Mouse (Mus musculus) cerebellum, postnatal 36 days (tissue): Measurements from ENCODE around the gene Itm2c.

Experiments used
- DNase-seq, 2 experiments: peaks; one replicate each; pipeline ENCODE4 v3.0.0; 2021 to 2022; ENCODE audit warnings: mixed read lengths in 2 of 2

The Itm2c gene

DNA sequence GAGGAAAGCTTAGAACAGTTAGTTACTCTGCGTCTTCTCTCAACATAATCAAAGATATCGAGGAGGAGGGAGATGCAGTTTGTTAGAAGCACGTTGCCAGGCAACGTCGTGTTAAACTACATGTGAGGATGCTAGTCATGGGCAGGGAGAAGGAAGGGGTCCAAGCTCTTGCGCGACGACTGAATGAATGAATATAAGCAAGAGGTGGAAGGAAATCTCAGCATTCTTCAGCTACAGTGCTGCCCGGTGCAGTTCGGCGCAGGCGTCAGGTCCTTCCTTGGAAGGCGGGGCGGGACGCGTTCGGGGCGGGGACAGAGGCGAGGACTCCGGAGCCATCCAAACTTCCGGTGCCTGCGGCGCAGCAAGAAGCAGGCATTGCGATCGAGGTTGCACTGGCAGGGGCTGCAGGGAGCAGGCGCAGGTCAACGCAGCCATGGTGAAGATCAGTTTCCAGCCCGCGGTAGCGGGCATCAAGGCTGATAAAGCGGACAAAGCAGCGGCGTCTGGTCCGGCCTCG lies at the start of gene Itm2c:
Itm2c (plus strand) TSS at position 51 of the 517 bp plus-strand sequence.
- peak; percentile 86 to 90 for DNase-seq

DNA sequence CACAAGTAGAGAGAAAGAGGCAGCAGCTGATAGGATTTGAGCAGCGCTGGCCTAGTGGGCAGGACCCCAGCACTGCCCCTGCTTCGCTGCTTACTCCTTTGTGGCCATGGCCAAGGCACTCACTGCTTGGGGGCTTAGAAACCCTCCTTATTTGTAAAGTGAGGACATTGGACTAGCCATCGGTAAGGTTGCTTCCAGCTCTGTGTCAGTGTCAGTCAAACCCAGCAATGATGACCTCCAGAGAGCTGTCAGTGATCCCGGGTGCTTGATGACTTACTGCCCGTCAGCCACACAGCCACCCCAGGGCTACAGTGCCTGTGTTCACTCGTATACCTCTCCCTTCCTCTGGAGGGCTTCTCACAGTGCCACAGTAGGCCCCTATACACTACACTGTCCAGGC lies 49.1 kb upstream of the Itm2c start:
- DNase-seq = no peak

DNA sequence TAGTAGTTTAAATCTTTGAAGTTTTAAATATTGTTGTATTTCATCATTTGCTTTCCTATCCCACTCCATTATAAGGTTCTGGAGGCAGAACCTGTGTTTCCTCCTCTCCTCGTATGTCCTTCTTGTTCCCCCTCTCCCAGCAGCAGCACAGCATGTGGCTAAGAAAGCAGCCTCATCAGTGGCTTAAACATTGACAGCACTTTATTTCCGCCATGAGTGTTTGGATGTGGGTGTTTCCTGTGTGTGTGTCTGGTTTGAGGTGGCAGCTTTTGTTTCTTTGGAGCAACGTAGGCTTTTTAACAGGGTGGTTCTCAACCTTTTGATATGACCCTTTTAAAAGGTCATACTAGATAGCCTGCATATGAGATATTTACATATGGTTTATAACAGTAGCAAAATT lies 48.6 kb upstream of the Itm2c start:
- no peak for DNase-seq

DNA sequence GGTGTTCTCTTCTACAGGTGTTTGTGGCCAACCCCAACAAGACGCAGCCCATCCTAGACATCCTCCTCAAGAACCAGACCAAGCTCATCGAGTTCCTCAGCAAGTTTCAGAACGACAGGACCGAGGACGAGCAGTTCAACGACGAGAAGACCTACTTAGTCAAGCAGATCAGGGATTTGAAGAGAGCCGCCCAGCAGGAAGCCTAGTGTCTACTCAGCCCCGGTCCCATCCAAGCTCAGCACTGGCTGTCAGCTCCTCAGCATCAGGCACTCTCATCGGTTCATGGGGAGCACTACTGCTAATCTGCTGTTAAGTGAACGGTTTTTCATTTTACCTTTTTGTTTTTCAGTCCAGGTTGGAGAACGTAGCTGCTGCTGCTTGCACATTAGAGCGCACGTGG lies 45.1 kb upstream of the Itm2c start:
- no peak for DNase-seq

DNA sequence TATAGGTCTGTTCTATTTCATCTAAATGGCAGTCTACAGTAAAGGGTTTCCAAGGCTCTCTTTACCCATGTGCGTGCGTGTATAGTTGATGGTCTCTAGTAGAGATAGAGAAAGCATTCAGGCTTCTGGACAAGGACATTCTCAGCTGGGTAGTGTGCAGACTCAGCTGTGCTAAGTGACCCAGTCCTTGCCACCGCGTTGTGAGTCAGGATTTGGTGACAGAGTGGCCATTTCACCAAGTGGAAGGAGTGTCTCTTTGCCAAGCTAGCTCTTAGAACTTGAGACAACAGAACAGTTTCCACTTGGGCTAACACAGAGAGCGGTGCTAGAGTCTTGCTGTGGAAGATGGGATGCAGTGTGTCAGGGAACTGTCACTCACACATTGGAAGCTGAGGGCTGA lies 43.2 kb upstream of the Itm2c start:
- DNase-seq = no peak

DNA sequence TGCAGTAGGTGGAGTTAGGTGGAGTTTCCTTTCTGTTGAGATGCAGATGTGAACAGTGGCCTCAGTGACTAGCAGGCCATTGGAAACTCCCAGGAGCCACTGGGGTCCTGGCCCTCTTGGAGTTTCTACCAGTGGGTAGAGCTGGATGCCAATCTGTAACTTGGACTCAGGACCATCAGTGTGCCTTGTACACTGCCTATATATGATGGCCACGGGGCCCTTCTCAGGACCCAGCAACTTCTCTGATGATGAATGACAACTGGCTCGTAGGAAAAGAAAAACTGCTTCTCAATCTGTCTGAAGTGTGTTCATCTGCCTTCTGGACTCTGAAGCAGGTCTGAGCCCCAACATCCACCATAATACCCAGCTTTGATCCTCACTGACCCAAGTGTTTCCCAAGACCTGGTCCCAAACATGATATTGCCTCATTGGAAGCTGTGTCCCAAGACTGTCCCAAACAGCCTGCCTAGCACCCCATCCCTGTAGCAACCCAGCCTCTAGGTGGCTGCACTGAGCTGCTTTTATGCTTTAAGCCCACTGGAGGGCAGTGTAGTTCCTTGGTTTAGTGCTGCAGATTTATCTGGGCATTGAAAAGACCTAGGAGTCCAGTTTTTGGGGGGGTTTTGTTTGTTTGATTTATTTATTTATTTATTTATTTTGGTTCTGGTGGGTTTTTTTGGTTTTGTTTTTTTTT lies 40.9 kb upstream of the Itm2c start:
- peak; percentile 67 to 68 for DNase-seq

DNA sequence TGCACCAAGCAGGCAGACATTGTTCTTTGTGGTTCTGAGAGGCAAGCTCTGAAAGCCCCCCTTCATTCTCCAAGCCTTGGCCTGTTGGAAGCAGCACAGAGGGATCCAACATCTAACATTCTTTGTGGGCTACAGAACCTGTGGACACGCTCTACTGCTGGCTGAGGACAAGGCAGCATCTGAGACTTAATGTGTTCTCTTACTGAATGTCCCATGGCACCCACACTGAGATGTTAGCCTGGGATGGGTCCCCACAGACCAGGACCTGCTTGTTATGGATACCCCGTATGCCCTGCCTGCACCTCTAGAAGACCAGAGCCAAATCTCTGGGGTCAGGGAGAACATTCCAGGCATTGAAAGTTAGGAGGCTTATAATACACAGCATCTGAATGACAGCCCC lies 40.2 kb upstream of the Itm2c start:
- DNase-seq = no peak

DNA sequence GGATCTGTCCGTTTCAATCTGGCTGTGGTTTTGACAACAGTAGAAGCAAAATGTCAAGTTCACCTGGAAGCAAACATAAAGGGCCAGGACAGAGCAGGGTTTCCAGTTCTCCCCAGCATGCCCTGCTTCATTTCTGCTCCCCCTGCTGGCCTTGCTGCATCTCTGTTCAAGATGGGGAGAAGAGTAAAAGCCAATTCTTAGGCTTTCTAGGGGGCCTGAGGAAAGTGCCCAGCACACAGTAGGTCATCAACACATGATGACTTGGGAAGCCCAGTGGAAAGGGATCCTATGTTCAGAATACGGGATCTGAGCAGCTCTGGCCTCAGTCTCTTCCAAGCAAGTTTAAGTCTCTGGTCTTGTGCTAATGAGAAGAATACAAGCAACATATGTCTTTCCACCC lies 39.6 kb upstream of the Itm2c start:
- DNase-seq = no peak

DNA sequence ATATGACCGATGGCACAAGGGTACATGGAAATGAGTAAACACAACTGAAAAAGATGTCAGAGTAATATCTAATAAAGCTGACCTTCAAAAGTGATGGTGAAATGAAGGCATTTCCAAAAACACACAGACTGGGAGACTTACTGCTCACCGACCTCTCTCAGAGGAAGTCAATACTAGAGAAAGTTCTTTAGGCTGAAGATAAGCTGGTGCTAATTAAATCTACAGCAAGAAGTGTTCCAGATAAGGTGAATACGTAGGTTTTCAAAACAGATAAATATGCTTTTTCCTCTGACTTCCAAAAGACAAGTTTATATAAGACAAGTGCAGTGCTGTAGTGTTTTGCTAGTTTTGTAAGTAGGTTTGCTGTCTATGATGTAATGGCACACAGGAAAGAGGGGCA lies 37.8 kb upstream of the Itm2c start:
- no peak for DNase-seq

DNA sequence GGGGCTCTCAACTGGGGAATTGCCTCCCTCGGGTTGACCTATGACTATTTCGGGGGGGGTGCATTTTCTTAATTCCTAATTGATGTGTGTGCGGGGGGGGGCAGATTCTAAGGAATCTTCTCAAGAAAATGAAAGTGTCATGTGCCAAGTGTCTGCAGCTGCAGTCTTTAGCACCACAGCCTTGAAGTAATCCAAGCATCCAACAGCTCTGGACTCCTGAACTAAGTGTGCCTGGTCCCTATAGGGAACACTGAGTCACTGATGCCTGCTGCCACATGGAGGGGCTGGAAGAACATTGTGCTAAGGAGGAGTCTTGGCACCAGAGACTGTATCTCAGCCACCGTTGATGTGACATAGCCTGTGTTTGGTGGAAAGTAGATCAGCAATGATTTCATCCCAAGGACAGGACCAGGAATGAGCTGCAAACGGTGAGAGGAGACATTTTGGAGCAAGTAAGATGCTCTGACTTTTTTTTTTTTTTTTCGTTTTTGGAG lies 36.8 kb upstream of the Itm2c start:
- DNase-seq = no peak

DNA sequence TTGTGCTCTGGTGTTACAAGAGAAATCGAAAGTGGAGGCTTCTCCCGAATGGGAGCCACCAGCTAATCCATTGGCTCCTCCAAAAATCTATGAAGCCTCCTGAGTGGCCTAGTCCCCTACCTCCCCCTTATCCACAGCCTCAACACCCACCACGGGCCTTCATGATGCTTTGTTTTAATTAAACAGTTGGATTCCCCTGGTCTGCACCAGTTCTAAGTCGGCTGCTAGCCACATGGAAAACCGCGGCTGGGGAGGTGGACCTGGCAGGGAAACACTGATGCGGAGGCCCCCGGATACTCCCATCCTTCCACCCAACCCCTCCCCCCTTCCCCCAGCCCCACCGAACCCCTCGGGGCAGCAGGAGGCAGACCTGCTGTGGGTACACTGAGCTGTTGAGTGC lies 29.7 kb upstream of the Itm2c start:
- no peak for DNase-seq

DNA sequence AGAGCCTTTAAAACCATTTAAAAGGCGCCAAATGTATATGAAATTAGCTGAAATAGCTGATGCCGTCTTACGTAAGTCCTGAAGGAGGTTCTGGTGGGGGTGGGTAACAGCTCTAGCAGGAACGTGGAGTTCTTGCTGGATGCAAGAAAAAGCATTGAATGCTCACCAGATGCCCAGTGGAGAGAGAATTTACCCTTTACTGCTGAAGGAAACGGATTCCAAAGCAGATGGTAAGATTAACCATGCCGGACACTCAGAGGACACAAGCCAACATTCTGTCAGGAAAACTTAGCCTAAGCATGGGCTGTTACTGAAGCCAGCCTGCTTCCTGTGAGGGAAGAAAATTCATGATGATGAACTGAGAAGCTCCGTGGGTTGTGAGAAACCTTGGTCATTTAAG lies 24.1 kb upstream of the Itm2c start:
- DNase-seq = peak in 1 of 2 experiments; percentile 26

DNA sequence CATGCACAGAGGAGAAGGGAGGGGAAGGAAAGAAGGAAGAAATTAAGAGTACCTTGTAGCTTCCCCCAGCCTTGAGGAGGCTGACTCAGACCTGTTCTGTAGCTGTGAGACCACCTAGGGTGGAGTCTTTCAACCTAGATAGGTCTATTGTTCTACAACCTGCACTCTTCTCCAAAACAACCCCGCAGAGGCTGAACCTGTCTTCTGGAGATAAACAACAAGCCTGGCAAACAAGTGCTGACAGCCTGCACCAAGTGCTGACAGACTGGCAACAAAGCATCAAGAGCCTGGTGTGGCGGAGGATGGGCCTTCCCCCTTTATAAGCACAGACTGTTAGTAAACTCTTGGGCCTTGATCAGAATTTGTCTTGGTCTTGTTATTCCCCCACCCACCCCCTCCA lies 23.5 kb upstream of the Itm2c start:
- DNase-seq = no peak

DNA sequence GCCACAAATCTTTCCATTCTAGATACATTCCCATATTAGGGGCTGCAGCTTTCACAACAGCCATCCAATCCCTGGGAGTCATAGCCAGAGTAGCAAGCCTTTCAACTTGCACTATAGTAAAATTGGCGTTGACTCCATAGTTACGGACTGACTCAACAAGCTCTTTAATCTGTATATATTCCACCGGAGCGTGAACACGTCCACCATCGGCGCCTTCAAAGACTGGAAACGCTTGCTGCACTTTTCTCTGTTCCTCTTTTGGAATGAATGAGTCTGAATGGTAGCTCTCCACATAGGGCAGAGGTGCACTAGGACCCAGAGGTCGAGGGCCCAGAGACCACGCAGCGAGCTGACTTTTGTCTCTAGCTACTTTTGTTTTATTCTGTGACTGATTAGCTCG lies 12.1 kb upstream of the Itm2c start:
- DNase-seq = no peak

DNA sequence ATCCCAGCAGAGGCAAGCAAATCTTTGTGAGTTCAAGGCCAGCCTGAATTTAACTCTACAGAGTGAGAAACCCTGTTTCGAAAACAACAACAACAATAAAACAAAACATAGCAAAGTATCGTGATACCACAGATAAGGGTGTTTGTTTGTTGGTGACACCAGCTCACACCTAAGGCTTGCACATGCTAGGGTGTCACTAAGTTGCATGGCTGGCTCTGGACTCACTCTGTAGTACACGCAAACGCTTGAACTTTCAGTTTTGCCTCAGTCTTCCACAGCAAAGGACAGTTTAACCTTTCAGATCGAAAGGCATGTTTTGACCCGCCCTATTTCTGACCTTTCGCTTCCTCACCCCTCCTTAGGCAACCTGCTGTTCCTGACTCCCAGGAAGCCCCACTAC lies 6.9 kb upstream of the Itm2c start:
- DNase-seq = no peak

DNA sequence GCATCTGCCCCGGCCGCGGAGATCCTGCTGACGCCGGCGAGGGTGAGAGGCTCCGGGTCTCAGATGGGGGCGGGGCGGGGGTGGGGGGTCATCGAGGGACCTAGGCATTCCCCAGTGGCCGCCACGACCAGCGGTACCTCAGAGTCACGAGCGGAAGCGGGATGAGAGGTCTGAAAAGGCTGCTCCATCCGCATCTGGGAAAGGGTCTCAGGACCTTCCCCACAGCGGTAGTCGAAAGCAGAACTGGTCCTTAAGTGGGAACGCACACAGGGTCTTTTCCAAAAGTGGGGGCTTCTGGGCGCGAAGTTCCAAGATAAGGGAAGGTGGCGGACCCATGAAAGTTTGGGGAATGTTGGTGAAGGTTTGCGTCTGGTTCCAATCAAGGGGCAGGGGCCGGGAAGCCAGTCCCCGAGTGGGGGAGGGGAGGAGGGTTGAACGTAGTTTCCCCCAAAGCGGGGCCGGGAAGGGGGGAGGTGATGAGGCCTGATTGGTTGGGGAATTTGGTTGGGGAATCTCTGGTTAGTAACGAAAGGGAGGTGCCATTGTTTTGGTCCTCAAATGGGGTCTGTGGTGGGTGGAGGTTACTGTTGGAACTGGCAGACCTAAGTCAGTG lies 773 bp downstream of the Itm2c start:
- peak in 1 of 2 experiments; percentile 35 for DNase-seq

DNA sequence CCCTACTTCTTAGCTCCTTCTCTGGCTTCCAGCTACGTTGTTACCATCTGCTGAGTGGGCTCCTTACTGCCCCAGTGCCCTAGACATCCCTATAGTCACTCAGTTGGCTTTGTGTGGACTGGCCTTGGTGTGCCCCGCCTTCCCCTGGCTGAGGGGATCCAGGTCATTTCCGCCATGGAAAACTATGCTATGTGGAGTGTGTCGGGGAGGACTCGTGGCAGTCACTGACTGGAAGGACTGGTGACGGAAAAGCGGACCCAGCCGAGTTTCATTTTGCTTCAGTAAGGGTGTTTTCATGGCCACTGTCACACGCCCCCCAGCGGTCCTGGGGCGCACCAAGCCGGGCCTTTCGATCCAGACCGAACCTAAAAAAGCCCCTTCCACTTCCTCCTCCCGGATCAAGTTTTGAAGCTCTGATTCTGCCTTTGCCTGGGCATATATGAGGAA lies 1.3 kb downstream of the Itm2c start:
- DNase-seq = peak; percentile 60 to 64

DNA sequence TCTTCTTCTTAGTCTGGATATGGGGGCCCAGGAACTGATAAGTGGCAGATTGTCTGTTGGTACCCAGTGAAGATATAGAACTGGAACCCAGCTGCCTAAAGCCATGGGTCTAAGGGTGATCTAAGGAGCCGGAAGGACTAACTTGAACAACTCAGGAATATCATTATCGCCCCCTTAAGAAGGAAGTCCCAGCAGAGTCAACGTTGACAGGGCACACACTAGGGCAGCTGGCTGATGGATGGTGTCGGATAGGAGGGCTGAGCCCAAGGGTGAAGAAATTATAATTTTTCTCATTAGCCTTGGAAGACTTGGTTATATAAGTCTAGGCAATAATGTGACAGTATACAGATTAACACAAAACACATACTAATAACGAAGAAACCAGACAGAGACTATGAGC lies 2.0 kb downstream of the Itm2c start:
- no peak for DNase-seq

DNA sequence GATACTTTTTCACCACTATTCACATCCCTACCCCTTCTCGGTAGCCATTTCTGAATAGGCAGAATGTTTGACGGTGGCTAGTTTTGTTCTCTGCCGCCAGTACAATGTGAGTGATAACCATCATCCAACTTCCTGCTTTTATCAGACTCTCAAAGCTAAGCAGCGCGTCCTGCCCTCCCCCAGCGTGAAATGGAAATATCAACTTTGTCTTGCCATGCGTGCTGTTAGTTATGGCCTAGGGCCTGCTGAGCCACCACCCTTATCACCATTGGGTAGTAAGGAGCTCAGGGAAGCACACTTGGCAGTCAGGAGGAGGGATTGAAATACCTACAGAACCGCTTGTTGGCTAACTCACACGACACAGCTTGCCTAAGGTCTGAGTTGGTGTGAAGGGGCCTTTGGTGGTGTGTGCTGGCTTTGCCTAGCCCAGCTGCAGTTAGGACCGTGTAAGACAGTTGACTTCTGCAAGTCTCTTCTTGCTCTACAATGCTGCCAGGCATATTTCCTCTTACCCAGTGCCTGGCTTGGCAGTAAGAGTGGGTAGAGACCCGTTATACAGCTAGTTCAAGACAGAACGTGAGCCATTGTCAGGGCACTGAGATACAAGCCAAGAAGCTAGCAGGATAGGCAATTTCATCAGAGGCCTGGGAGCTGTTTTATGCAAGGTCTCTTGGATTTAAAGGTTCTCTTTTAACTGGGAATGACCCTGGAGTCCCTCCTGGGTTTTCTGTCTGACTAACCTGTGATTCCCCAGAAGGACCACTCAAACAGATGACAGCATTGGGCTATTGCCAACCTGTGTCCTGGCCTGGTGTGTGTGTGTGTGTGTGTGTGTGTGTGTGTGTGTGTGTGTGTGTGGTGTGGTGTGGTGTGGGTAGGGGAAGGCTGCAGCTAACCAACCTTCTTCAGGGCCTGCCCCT lies 3.0 kb downstream of the Itm2c start:
- DNase-seq = peak in 1 of 2 experiments; percentile 27

DNA sequence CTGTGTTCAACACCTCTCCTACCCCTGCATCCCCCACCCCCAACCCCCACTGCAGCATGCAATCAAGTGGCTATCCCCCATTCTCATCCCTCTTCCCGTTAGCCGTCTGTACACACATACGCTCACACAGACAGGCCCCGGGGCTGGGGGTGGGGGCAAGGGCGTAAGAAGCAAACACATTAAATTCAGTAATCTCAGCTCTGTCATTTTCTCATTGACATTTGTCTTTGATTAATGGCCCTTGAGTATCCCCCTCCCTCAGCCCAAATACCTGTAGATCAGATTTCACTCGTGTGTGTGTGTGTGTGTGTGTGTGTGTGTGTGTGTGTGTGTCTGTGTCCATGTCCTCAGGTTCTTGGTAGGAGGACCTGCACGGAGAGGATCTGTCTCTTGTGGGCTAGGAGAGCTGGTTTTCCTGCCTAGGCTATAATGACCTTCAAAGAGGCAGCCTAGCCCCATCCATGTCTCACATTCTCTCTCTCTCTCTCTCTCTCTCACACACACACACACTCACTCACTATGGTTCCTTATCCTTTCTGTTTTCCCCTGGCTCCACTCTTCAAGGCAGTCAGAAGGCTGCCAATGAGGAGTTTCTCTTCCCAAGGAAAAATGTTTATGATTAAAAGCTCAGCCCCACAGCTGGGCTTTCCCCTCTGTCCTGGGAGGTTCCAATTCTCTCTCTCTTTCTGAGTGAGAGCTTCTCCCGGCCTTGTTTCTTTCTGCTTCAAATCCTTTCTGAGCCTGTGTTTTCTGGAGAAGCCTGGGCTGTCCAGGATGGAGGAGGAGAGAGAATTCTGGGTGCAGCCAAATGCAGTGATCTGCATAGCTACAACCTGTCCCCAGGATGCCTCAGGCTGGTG lies 4.0 kb downstream of the Itm2c start:
- DNase-seq = no peak

DNA sequence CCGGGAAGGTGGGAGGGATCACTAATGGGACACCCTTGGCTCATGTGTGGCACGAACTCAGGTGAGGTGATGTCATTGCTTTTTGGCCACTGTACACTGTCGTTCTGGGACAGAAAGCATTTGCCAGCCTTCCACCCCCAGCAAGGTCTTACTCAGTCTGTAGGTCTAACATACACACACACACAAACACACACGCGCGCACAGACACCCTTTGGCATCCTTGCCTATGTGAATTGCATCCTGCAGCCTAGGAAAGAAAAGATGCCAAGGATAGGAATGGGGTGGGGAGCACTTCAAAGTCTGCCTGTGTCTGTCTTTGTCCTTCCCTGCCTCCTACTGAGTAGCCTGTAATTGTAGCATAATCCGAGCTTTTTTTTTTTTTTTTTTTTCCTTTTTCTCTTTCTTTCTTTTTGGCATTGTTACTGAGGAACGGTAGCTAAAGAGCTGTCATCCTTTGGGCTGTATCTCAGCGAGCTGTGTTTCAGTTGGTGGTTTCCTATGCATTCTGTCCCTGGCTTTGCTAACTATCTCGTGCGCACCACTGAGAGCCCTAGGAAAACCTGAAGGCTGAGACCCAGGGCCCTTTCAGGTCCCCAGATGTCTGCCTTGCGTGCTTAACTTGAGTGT lies 4.8 kb downstream of the Itm2c start:
- peak; percentile 69 to 73 for DNase-seq

DNA sequence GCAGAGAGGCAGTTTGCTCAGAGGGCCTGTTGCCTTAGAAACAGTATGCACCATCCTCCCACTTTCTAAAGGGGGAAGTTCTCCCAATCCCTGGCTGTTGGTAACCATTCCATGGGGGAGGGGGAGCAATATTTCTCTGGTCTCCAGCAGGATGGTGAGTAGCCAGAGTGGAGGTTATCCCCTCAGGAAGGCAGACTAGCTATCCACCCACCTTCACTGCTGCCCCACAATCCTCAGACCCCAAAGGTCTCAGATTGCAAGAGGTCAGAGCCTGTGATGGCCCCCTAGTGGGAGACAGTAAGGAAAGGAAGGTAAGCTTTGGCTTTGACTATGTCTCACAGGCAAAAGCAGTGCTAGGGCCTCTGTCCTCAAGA lies 5.3 kb downstream of the Itm2c start:
- peak in 1 of 2 experiments; percentile 20 for DNase-seq
